Mouse (Mus musculus) heart, postnatal 0 days (tissue): Measurements from ENCODE around the gene Tmem33.

Experiments
- CTCF ChIP-seq: IDR thresholded peaks from 2 replicates; pipeline ENCODE4 v1.5.1; 2016; ENCODE audit warnings: antibody characterized with exemption, control low read depth, low read depth
- EP300 ChIP-seq: IDR thresholded peaks from 2 replicates; pipeline ENCODE4 v1.6.1; 2016; ENCODE audit warnings: antibody characterized with exemption, low read depth

DNA sequence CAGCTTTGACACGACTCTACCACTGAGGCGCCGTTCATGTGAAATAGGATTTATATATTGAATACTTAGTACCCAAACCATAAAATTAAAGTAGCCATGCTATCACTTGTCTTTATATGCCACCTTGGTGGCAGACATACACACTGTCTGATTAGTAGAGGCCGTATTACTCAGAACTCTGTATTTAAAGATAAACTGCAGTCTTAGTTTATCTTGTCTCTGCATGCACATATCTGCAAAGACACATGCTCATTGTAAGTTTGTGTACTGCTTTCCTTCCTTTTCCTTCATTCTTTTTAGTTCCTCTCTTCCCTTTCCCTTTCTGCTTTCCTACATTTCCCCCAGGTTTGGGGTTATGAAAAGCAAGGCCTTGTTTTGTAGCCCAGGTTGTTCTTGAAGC, 20.0 kb downstream of the Tmem33 start:
- no peak for TF ChIP-seq CTCF
- TF ChIP-seq EP300, result no peak
